Mouse (Mus musculus) MEL (cell line): Measurements from ENCODE around the gene Ifna11.

ENCODE experiments used
- CTCF ChIP-seq, 3 experiments: IDR thresholded peaks in 2 of 3; conservative IDR thresholded peaks in 1 of 3; 2 replicates each; pipeline ENCODE4 v1.5.1; 2011 to 2012; ENCODE audit warnings: low read length in 3 of 3, low read depth in 2 of 3, mild to moderate bottlenecking in 2 of 3, improper control_type of control experiment in 1 of 3, inconsistent platforms in 1 of 3, mixed read lengths in 1 of 3, moderate library complexity in 1 of 3; ENCODE audit not compliant: control insufficient read depth in 1 of 3, insufficient read depth in 1 of 3, poor library complexity in 1 of 3, severe bottlenecking in 1 of 3
- E2F4 ChIP-seq: IDR thresholded peaks from 2 replicates; pipeline ENCODE4 v1.6.1; 2011; ENCODE audit warnings: low read depth, low read length, improper control_type of control experiment, borderline replicate concordance
- EP300 ChIP-seq, 2 experiments: IDR thresholded peaks; 2 replicates each; pipeline ENCODE4 v1.6.1; 2011; ENCODE audit warnings: improper control_type of control experiment in 2 of 2, low read length in 2 of 2, low read depth in 1 of 2, mild to moderate bottlenecking in 1 of 2
- JUND ChIP-seq: IDR thresholded peaks from 2 replicates; pipeline ENCODE4 v1.6.1; 2011; ENCODE audit warnings: low read depth, mild to moderate bottlenecking, improper control_type of control experiment, low read length
- MXI1 ChIP-seq: IDR thresholded peaks from 2 replicates; pipeline ENCODE4 v1.6.1; 2011; ENCODE audit warnings: mild to moderate bottlenecking, low read depth, low read length, improper control_type of control experiment
- POLR2A ChIP-seq, 2 experiments: IDR thresholded peaks; 2 replicates each; pipeline ENCODE4 v1.6.1; 2011 to 2012; ENCODE audit warnings: low read length in 2 of 2, mild to moderate bottlenecking in 2 of 2, control low read depth in 1 of 2, improper control_type of control experiment in 1 of 2, low read depth in 1 of 2, moderate library complexity in 1 of 2; ENCODE audit not compliant: control insufficient read depth in 1 of 2, insufficient read depth in 1 of 2, poor library complexity in 1 of 2
- POLR2AphosphoS2 ChIP-seq: IDR thresholded peaks from 2 replicates; pipeline ENCODE4 v1.6.1; 2011; ENCODE audit warnings: low read length, improper control_type of control experiment
- UBTF ChIP-seq: IDR thresholded peaks from 2 replicates; pipeline ENCODE4 v1.6.1; 2012; ENCODE audit warnings: low read depth, mild to moderate bottlenecking, inconsistent platforms, low read length, improper control_type of control experiment, moderate library complexity, borderline replicate concordance; ENCODE audit not compliant: insufficient read depth
- USF2 ChIP-seq, 2 experiments: IDR thresholded peaks; 2 replicates each; pipeline ENCODE4 v1.6.1; 2011 to 2012; ENCODE audit warnings: improper control_type of control experiment in 2 of 2, low read length in 2 of 2, borderline replicate concordance in 1 of 2, inconsistent platforms in 1 of 2, low read depth in 1 of 2, mild to moderate bottlenecking in 1 of 2; ENCODE audit not compliant: insufficient read depth in 1 of 2

- TF ChIP-seq EP300 (IDR thresholded peaks at IDR 0.05; ENCODE audit: low read depth in 1 of 2, low read length in 2 of 2) (no peak), POLR2A (IDR thresholded peaks at IDR 0.05; ENCODE audit: control insufficient read depth in 1 of 2, insufficient read depth in 1 of 2, low read depth in 1 of 2, low read length in 2 of 2, poor library complexity in 1 of 2) (no peak), MXI1 (no peak), USF2 (IDR thresholded peaks at IDR 0.05; ENCODE audit: borderline replicate concordance in 1 of 2, insufficient read depth in 1 of 2, low read depth in 1 of 2, low read length in 2 of 2) (no peak), CTCF (IDR thresholded peaks at IDR 0.05 in 2 of 3, conservative IDR thresholded peaks at IDR 0.05 in 1 of 3; ENCODE audit: control insufficient read depth in 1 of 3, insufficient read depth in 1 of 3, low read depth in 2 of 3, low read length in 3 of 3, poor library complexity in 1 of 3, severe bottlenecking in 1 of 3) (peak in 2 of 3 experiments; percentile 36 to 65; a peak in 4 of 6 replicates), POLR2AphosphoS2 (no peak), UBTF (no peak), E2F4 (no peak), JUND (no peak)
Observed at GRCm38 (mm10) chr4:88845334-88845733, 25.6 kb downstream of the Ifna11 start.
